Mouse (Mus musculus): ENCODE measurements at regions not wholly inside any gene's neighbourhood (a gene's known extent, or its start where the extent isn't known, plus 50 kb on each side); places are given as distances from the start of the nearest gene placed in this dataset.

DNA sequence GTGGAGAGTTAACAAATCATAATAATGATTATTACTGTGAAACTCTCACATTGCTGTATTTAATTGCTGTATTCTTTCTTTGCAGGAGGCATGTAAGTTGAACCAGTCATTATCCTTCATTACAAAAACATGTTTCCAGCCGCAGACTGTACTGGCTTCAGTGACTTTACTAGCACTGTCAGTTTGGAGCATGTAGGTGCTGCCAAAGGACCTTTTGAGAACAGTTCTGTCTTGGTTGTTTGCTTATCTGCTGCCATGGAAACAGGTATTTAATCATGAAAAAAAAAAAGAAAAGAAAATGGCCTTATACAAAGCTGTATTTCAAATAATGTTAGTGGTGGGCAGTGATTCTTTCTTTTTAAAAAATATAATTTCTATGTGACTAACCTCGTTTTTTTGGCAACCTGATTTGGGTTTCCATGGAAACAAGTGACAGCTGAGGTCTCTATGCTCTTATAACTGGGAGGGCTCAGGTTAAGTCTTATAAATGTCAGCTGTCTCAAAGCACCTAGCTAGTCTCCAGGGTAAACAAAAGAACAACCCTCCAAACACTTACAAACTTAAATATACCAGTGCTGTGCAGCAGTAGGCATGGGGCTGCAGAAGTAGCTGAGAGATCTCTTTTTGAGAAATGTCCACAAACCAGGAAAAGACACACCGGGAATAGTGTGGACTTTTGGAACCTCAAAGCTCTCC lies 121.2 kb upstream of the D16Ertd472e start:
- TF ChIP-seq CTCF (conservative IDR thresholded peaks at IDR 0.05; ENCODE audit: insufficient read depth, insufficient read length, low read depth, low read length) (no peak), POLR2A (IDR thresholded peaks at IDR 0.05; ENCODE audit: low read depth, low read length) (no peak)

All from kidney, adult 2 months (tissue).